In the genomic region with DNA sequence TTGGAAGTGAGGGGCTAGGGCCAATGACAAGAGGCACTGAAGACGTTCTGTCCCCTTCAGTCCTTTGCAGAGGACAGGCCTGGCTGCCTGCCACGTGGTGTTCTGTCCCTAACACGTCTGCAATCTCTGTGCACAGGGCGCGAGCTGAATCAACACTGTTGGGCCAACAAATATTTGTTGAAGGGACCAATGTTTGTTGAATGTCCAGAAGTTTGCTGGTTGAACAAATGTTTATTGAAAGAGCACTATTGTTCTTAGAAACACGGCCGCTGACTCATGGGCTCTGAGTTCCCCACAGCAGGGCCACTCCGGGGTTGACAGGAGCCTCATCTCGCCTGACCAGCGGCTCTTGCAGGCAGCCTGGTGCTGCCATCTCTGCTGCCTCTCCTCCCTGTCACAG, we compare ENCODE assay signal across 12 mouse cellular contexts.
DNase-seq lines count a peak whose midpoint lies in the region; ATAC-seq and TF ChIP-seq lines count a peak whose summit lies in the region.
"Had no signal": no experiment of that assay in that cellular context is flagged by ENCODE, and none has a peak within 500 bp of the region (broad histone marks: within the 10 kb centered on the region; RNA-seq: fewer than 3 reads in every experiment).

No protein-coding gene starts in this region.

- no peak for ATAC-seq in neural tube, embryonic 11.5 days (ENCODE audit: insufficient read depth, low FRiP score, low TSS enrichment)
- no peak for ATAC-seq in neural tube, embryonic 15.5 days (ENCODE audit: low FRiP score)
- ATAC-seq in lung, postnatal 0 days = peak; percentile 60

- no peak overlapping the region for H3K9ac ChIP-seq in neural tube, embryonic 11.5 days (ENCODE audit: low read length)
- H3K9ac ChIP-seq in neural tube, embryonic 15.5 days (replicated peaks) = no peak overlapping the region
- H3K9ac ChIP-seq in lung, postnatal 0 days (replicated peaks; ENCODE audit: low read depth) = no peak overlapping the region

- H3K4me2 ChIP-seq in neural tube, embryonic 11.5 days (ENCODE audit: low read depth) = no peak overlapping the region
- no peak overlapping the region for H3K4me2 ChIP-seq in neural tube, embryonic 15.5 days
- H3K4me2 ChIP-seq in lung, postnatal 0 days (replicated peaks; ENCODE audit: low read depth, low read length) = no peak overlapping the region

- no peak overlapping the region for H3K27ac ChIP-seq in neural tube, embryonic 11.5 days (ENCODE audit: low read depth, low read length)
- H3K27ac ChIP-seq in neural tube, embryonic 15.5 days (replicated peaks) = no peak overlapping the region
- no peak overlapping the region for H3K27ac ChIP-seq in lung, postnatal 0 days (ENCODE audit: low read length)
- H3K27ac ChIP-seq: heart, adult 2 months; layer of hippocampus, adult 2 months had no signal

- TF ChIP-seq EP300 in lung, postnatal 0 days (IDR thresholded peaks at IDR 0.05) = peak; percentile 36; the same call in 1 of the 2 replicates

- no peaks in the 10 kb centered on the region for H3K27me3 ChIP-seq in neural tube, embryonic 11.5 days (ENCODE audit: control insufficient read depth, insufficient read depth, low read length)
- H3K27me3 ChIP-seq in neural tube, embryonic 15.5 days (replicated peaks) = no peaks in the 10 kb centered on the region
- H3K27me3 ChIP-seq in lung, postnatal 0 days (replicated peaks; ENCODE audit: insufficient read depth, low read length) = 0 out of 2 replicates have a peak, but pooled peaks cover 16% of the 10 kb centered on the region

- 47% methylated on average over 10 of the region's 10 CpGs for WGBS in neural tube, embryonic 11.5 days
- 45% methylated on average over 10 of the region's 10 CpGs for WGBS in neural tube, embryonic 15.5 days
- 16% methylated on average over 10 of the region's 10 CpGs for WGBS in lung, postnatal 0 days

- no peak for TF ChIP-seq CTCF in lung, postnatal 0 days (IDR thresholded peaks at IDR 0.05)

- H3K36me3 ChIP-seq in neural tube, embryonic 11.5 days (ENCODE audit: control insufficient read depth, insufficient read depth, low read length) = no peaks in the 10 kb centered on the region
- no peaks in the 10 kb centered on the region for H3K36me3 ChIP-seq in neural tube, embryonic 15.5 days
- H3K36me3 ChIP-seq in lung, postnatal 0 days (ENCODE audit: insufficient read depth, low read length) = no peaks in the 10 kb centered on the region

- H3K4me1 ChIP-seq in neural tube, embryonic 11.5 days (ENCODE audit: control insufficient read depth, insufficient read depth, low read length) = peaks cover 17% of the 10 kb centered on the region
- H3K4me1 ChIP-seq in neural tube, embryonic 15.5 days = peaks cover 22% of the 10 kb centered on the region
- H3K4me1 ChIP-seq in lung, postnatal 0 days (ENCODE audit: insufficient read depth, low read depth, low read length) = no peaks in the 10 kb centered on the region

- no peak overlapping the region for H3K4me3 ChIP-seq in neural tube, embryonic 11.5 days (ENCODE audit: low read depth, low read length)
- H3K4me3 ChIP-seq in neural tube, embryonic 15.5 days (replicated peaks) = no peak overlapping the region
- no peak overlapping the region for H3K4me3 ChIP-seq in lung, postnatal 0 days (ENCODE audit: low read depth, low read length)
- H3K4me3 ChIP-seq: heart, adult 2 months; layer of hippocampus, adult 2 months had no signal

- no peaks in the 10 kb centered on the region for H3K9me3 ChIP-seq in neural tube, embryonic 11.5 days (ENCODE audit: control insufficient read depth, low read length)
- H3K9me3 ChIP-seq in neural tube, embryonic 15.5 days (replicated peaks) = no peaks in the 10 kb centered on the region
- H3K9me3 ChIP-seq in lung, postnatal 0 days (ENCODE audit: low read length) = no peaks in the 10 kb centered on the region

- DNase-seq in adrenal gland, postnatal 14 days = peak; percentile 42
- DNase-seq in adrenal gland, postnatal 10 days = no peak
- peak; percentile 9 for DNase-seq in neural tube, embryonic 11.5 days (ENCODE audit: low spot score)
- DNase-seq in lung, postnatal 0 days (ENCODE audit: low spot score) = peak; percentile 51
- DNase-seq in yolk sac, embryonic 10.5 days (ENCODE audit: low spot score) = peak; percentile 79
- DNase-seq in embryo, embryonic 10.5 days (ENCODE audit: low spot score) = no peak
- DNase-seq in testis, postnatal 14 days (ENCODE audit: low spot score) = no peak
- DNase-seq: cerebellum, adult 9-10 months; heart, adult 2 months; kidney, adult 2 months had no signal

Comparison
In these comparisons a context has a peak if more than half of its experiments do, and no peak if none do; other contexts are left out.
1. DNase-seq: peak in adrenal gland, postnatal 14 days (single experiment), neural tube, embryonic 11.5 days (single experiment), lung, postnatal 0 days (single experiment) and yolk sac, embryonic 10.5 days (single experiment); none in adrenal gland, postnatal 10 days (single experiment), embryo, embryonic 10.5 days (single experiment) and testis, postnatal 14 days (single experiment).